Mouse (Mus musculus): ENCODE measurements around the gene Rnf8.

DNA sequence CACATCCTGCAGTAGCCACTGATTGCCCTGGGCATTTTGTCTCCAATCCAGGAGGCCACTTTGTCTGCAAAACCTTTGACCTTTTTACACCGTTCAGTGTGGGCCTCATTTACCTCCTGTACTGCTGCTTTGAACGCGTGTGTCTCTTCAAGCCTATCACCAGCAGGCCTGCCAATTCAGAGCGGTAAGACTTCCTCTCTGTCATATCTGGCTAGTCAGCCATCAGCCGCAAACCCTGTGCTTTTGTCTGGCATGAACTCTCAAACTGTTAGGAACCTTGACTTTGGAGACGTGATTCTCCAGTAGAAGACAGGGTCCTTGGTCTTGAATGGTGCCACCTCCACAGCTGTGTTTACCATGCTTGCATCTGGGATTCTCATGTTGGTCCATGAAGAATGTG lies 75.7 kb downstream of the Rnf8 start:
- TF ChIP-seq CTCF (IDR thresholded peaks at IDR 0.05) (no peak), EP300 (IDR thresholded peaks at IDR 0.05; ENCODE audit: insufficient read depth, low read depth, low read length) (no peak)
